Mouse (Mus musculus) hindbrain, embryonic 10.5 days (tissue): ENCODE measurements around the gene Prph. TPM values are rescaled to one million over a fixed set of nuclear protein-coding genes. Genes with fewer than 3 reads are reported as not detected.

Experiments
- DNase-seq: peaks from one replicate; pipeline ENCODE4 v3.0.0-alpha.2; 2017; ENCODE audit warnings: low spot score
- H3K27ac ChIP-seq: fragments of 300-500 bp; sonication (generic); 2 replicates; pipeline ENCODE4 v1.5.1; 2016; ENCODE audit warnings: mild to moderate bottlenecking, moderate library complexity
- H3K27me3 ChIP-seq: fragments of 300-500 bp; sonication (generic); 2 replicates; pipeline ENCODE4 v1.6.1; 2016; ENCODE audit warnings: mild to moderate bottlenecking; ENCODE audit not compliant: poor library complexity, insufficient read depth, severe bottlenecking
- H3K36me3 ChIP-seq: fragments of 300-500 bp; sonication (generic); 2 replicates; pipeline ENCODE4 v1.6.1; 2016; ENCODE audit warnings: mild to moderate bottlenecking, moderate library complexity
- H3K4me1 ChIP-seq: fragments of 300-500 bp; sonication (generic); replicated peaks from 2 replicates; pipeline ENCODE4 v1.6.1; 2016; ENCODE audit warnings: mild to moderate bottlenecking
- H3K4me3 ChIP-seq: fragments of 300-500 bp; sonication (generic); 2 replicates; pipeline ENCODE4 v1.5.1; 2016; ENCODE audit warnings: mild to moderate bottlenecking, moderate library complexity
- H3K9me3 ChIP-seq: fragments of 300-500 bp; sonication (generic); 2 replicates; pipeline ENCODE4 v1.6.1; 2016; ENCODE audit warnings: mild to moderate bottlenecking, moderate library complexity
- WGBS: fragments of 180-500 bp; shearing (Covaris S2); methylation state at CpG from one replicate; pipeline ENCODE4 v1.1.7; 2016; 5-methylcytosine and 5-hydroxymethylcytosine counted together
- polyA plus RNA-seq: library from polyadenylated mRNA; unstranded; fragments of >200 nt; fragmentation: Nextera tagmentation; extraction: Ambion mirVana; gene quantifications from 2 replicates; pipeline ENCODE4 v1.2.1, GENCODE M21; 2016

The Prph gene
- polyA plus RNA-seq, 1 experiment from 2014 or later = 14.4 TPM

- DNase-seq = peak; percentile 44
- Histone ChIP-seq H3K4me3 (no peak overlapping the region), H3K27ac (no peak overlapping the region), H3K36me3 (no peaks in the 10 kb centered on the region), H3K27me3 (peaks cover 14% of the 10 kb centered on the region), H3K4me1 (peaks cover 27% of the 10 kb centered on the region), H3K9me3 (peaks cover 3% of the 10 kb centered on the region)
- 58% methylated on average over 4 of the region's 4 CpGs for WGBS
Measured at GRCm38 (mm10) chr15:99026259-99026658, 28.7 kb upstream of the Prph start.

- DNase-seq = no peak
- H3K9me3 ChIP-seq = no peaks in the 10 kb centered on the region
- WGBS = 72% methylated on average over 5 of the region's 5 CpGs
- H3K4me1 ChIP-seq = peaks cover 35% of the 10 kb centered on the region
- no peaks in the 10 kb centered on the region for H3K36me3 ChIP-seq
- peaks cover 14% of the 10 kb centered on the region for H3K27me3 ChIP-seq
- H3K27ac ChIP-seq = no peak overlapping the region
- no peak overlapping the region for H3K4me3 ChIP-seq
Measured at GRCm38 (mm10) chr15:99027116-99027515, 27.9 kb upstream of the Prph start.

- Histone ChIP-seq H3K27me3 (peaks cover 11% of the 10 kb centered on the region), H3K9me3 (no peaks in the 10 kb centered on the region), H3K4me1 (peaks cover 45% of the 10 kb centered on the region), H3K36me3 (peaks cover 7% of the 10 kb centered on the region; the same call in 1 of the 2 replicates), H3K4me3 (peak overlapping the region; percentile 64), H3K27ac (peak overlapping the region; percentile 90)
- 7% methylated on average over 10 of the region's 10 CpGs for WGBS
- peak; percentile 50 for DNase-seq
Measured at GRCm38 (mm10) chr15:99028874-99029458, 26.0 kb upstream of the Prph start.

- Histone ChIP-seq H3K27me3 (peaks cover 10% of the 10 kb centered on the region), H3K4me1 (peaks cover 45% of the 10 kb centered on the region), H3K27ac (peak within 1 kb of the TSS; percentile 90), H3K36me3 (peaks cover 12% of the 10 kb centered on the region), H3K4me3 (peak within 1 kb of the TSS; percentile 64), H3K9me3 (no peaks in the 10 kb centered on the region)
- WGBS = under 1% methylated on average over 52 of the region's 52 CpGs
- DNase-seq = peak; percentile 91
Measured at GRCm38 (mm10) chr15:99029619-99030584, 25.1 kb upstream of the Prph start, which contains the start of gene Tuba1c. Gene Tuba1c (plus strand): TSS chr15:99029891.

GRCm38 (mm10) chr15:99030585-99031387 lies 24.2 kb upstream of the Prph start:
- WGBS = 15% methylated on average over 26 of the region's 26 CpGs
- DNase-seq = peak; percentile 33
- Histone ChIP-seq H3K36me3 (peaks cover 21% of the 10 kb centered on the region), H3K4me1 (peaks cover 45% of the 10 kb centered on the region), H3K4me3 (peak overlapping the region; percentile 64), H3K27me3 (peaks cover 10% of the 10 kb centered on the region), H3K9me3 (no peaks in the 10 kb centered on the region), H3K27ac (peak overlapping the region; percentile 90)

GRCm38 (mm10) chr15:99031388-99031675 lies 23.6 kb upstream of the Prph start:
- H3K27me3 ChIP-seq = peaks cover 10% of the 10 kb centered on the region
- no peak overlapping the region for H3K27ac ChIP-seq
- WGBS = 84% methylated on average over 4 of the region's 4 CpGs
- H3K9me3 ChIP-seq = no peaks in the 10 kb centered on the region
- DNase-seq = no peak
- peak overlapping the region; percentile 64 for H3K4me3 ChIP-seq
- H3K4me1 ChIP-seq = peaks cover 45% of the 10 kb centered on the region
- peaks cover 27% of the 10 kb centered on the region for H3K36me3 ChIP-seq

- Histone ChIP-seq H3K27ac (0 out of 2 replicates have a peak overlapping the region, but pooled peaks have one; percentile 18), H3K36me3 (peaks cover 33% of the 10 kb centered on the region), H3K9me3 (no peaks in the 10 kb centered on the region), H3K4me3 (peak overlapping the region; percentile 64), H3K4me1 (peaks cover 45% of the 10 kb centered on the region), H3K27me3 (peaks cover 10% of the 10 kb centered on the region)
- 77% methylated on average over 9 of the region's 9 CpGs for WGBS
- DNase-seq = no peak
Measured at GRCm38 (mm10) chr15:99032041-99032725, 22.8 kb upstream of the Prph start.

GRCm38 (mm10) chr15:99032726-99033250 lies 22.2 kb upstream of the Prph start:
- DNase-seq = no peak
- H3K27ac ChIP-seq = 0 out of 2 replicates have a peak overlapping the region, but pooled peaks have one; percentile 18
- peaks cover 45% of the 10 kb centered on the region for H3K4me1 ChIP-seq
- H3K4me3 ChIP-seq = peak overlapping the region; percentile 64
- peaks cover 34% of the 10 kb centered on the region for H3K36me3 ChIP-seq
- H3K9me3 ChIP-seq = no peaks in the 10 kb centered on the region
- peaks cover 10% of the 10 kb centered on the region for H3K27me3 ChIP-seq
- 86% methylated on average over 7 of the region's 7 CpGs for WGBS

GRCm38 (mm10) chr15:99033498-99034270 lies 21.3 kb upstream of the Prph start:
- no peak for DNase-seq
- peaks cover 7% of the 10 kb centered on the region for H3K27me3 ChIP-seq
- no peak overlapping the region for H3K4me3 ChIP-seq
- peaks cover 43% of the 10 kb centered on the region for H3K4me1 ChIP-seq
- H3K27ac ChIP-seq = no peak overlapping the region
- H3K36me3 ChIP-seq = peaks cover 43% of the 10 kb centered on the region
- 93% methylated on average over 7 of the region's 7 CpGs for WGBS
- no peaks in the 10 kb centered on the region for H3K9me3 ChIP-seq

GRCm38 (mm10) chr15:99035431-99035830 lies 19.5 kb upstream of the Prph start:
- no peaks in the 10 kb centered on the region for H3K27me3 ChIP-seq
- peaks cover 45% of the 10 kb centered on the region for H3K36me3 ChIP-seq
- DNase-seq = no peak
- no peak overlapping the region for H3K27ac ChIP-seq
- H3K4me3 ChIP-seq = no peak overlapping the region
- WGBS = 90% methylated on average over 4 of the region's 4 CpGs
- H3K9me3 ChIP-seq = no peaks in the 10 kb centered on the region
- H3K4me1 ChIP-seq = peaks cover 27% of the 10 kb centered on the region

- H3K9me3 ChIP-seq = no peaks in the 10 kb centered on the region
- H3K4me3 ChIP-seq = no peak overlapping the region
- H3K27me3 ChIP-seq = no peaks in the 10 kb centered on the region; the same call in 1 of the 2 replicates
- no peak overlapping the region for H3K27ac ChIP-seq
- WGBS = 94% methylated on average over 8 of the region's 8 CpGs
- H3K36me3 ChIP-seq = peaks cover 45% of the 10 kb centered on the region
- H3K4me1 ChIP-seq = peaks cover 23% of the 10 kb centered on the region
- DNase-seq = no peak
Measured at GRCm38 (mm10) chr15:99036249-99036905, 18.6 kb upstream of the Prph start.
